ENCODE assay signal across 8 mouse cellular contexts in genomic region chr13:93499167-93499972, GRCm38 (mm10). TPM values are rescaled to one million over a fixed set of nuclear protein-coding genes. Genes with fewer than 3 reads are reported as not detected.
DNase-seq lines count a peak whose midpoint lies in the region; ATAC-seq lines count a peak whose summit lies in the region.

TSS of gene Jmy (minus strand) at chr13:93499808.

- no peaks in the 10 kb centered on the region for H3K27me3 ChIP-seq in hindbrain, embryonic 11.5 days (ENCODE audit: control insufficient read depth, insufficient read depth, low read length)

- H3K4me1 ChIP-seq in hindbrain, embryonic 11.5 days (replicated peaks; ENCODE audit: control insufficient read depth, insufficient read depth, low read length), result no peaks in the 10 kb centered on the region; the same call in 1 of the 2 replicates

- H3K36me3 ChIP-seq in hindbrain, embryonic 11.5 days (ENCODE audit: control insufficient read depth, insufficient read depth, low read length), result no peaks in the 10 kb centered on the region

- peak within 1 kb of the TSS; percentile 96 for H3K4me3 ChIP-seq in hindbrain, embryonic 11.5 days (ENCODE audit: low read depth, low read length)

- no peaks in the 10 kb centered on the region for H3K9me3 ChIP-seq in hindbrain, embryonic 11.5 days (ENCODE audit: control insufficient read depth, low read length)

- H3K27ac ChIP-seq in hindbrain, embryonic 11.5 days (ENCODE audit: low read depth, low read length), result peak within 1 kb of the TSS; percentile 93

- WGBS in hindbrain, embryonic 11.5 days, result under 1% methylated on average over 87 of the region's 105 CpGs

- peak; percentile 47 for DNase-seq in MEL-GATA-1-ER (ENCODE audit: extremely low read depth, low read depth)
- peak; percentile 87 for DNase-seq in cerebellum, adult 8-10 months
- peak; percentile 93 for DNase-seq in hindbrain, embryonic 11.5 days (ENCODE audit: low spot score)
- peak; percentile 80 to 87 for DNase-seq in layer of hippocampus, postnatal 10 days (ENCODE audit: low spot score in 2 of 2)
- DNase-seq in lung, postnatal 10 days, result peak; percentile 89
- DNase-seq in ovary, postnatal 36 days (ENCODE audit: low spot score), result peak; percentile 88
- peak; percentile 80 for DNase-seq in thymus, postnatal 25 days

- peak within 1 kb of the TSS; percentile 87 for H3K4me2 ChIP-seq in hindbrain, embryonic 11.5 days (replicated peaks; ENCODE audit: low read depth, low read length)

- peak within 1 kb of the TSS; percentile 94 for H3K9ac ChIP-seq in hindbrain, embryonic 11.5 days (ENCODE audit: low read depth, low read length)

- peak; percentile 82 for ATAC-seq in frontal cortex, adult (ENCODE audit: low TSS enrichment)
- ATAC-seq in hindbrain, embryonic 11.5 days (ENCODE audit: low FRiP score), result peak; percentile 93

RNA-seq across cellular contexts. Expression of gene Jmy, which starts in this region (rescaled TPM):
- 4.5 and 7.2 TPM in 2 replicates for polyA plus RNA-seq in hindbrain, embryonic 11.5 days (2014; fragmentation: Nextera tagmentation; extraction: Ambion mirVana)
- total RNA-seq in layer of hippocampus, postnatal 10 days (2021), result 10 to 100 TPM; 35.4 to 41.6 TPM

Comparison
In these comparisons a context has a peak if more than half of its experiments do, and no peak if none do; other contexts are left out.
1. Peak in every context shown above with its lines: DNase-seq, ATAC-seq, H3K4me3 ChIP-seq and H3K27ac ChIP-seq.